Mouse (Mus musculus) spleen, adult 2 months (tissue): ENCODE results near the gene Decr2. TPM values are rescaled to one million over a fixed set of nuclear protein-coding genes. Genes with fewer than 3 reads are reported as not detected.

Source experiments
- DNase-seq, 2 experiments: peaks; one replicate each; pipeline versions ENCODE4 v3.0.0 to v3.0.0-alpha.2; 2012 to 2021; ENCODE audit warnings: low spot score in 2 of 2, low read depth in 1 of 2
- H3K27ac ChIP-seq: fragments of 200-500 bp; 2 replicates; pipeline ENCODE4 v1.5.1; 2012; ENCODE audit warnings: low read length, inconsistent platforms; ENCODE audit not compliant: insufficient read depth
- H3K27me3 ChIP-seq: fragments of 200-500 bp; 2 replicates; pipeline ENCODE4 v1.6.1; 2012; ENCODE audit warnings: mild to moderate bottlenecking, moderate library complexity, low read length, inconsistent platforms; ENCODE audit not compliant: control insufficient read depth, insufficient read depth
- H3K36me3 ChIP-seq: fragments of 200-500 bp; 2 replicates; pipeline ENCODE4 v1.6.1; 2012; ENCODE audit warnings: mild to moderate bottlenecking, low read length, inconsistent platforms; ENCODE audit not compliant: control insufficient read depth, insufficient read depth
- H3K4me1 ChIP-seq: fragments of 200-500 bp; 2 replicates; pipeline ENCODE4 v1.6.1; 2011; ENCODE audit warnings: inconsistent platforms; ENCODE audit not compliant: control insufficient read depth, insufficient read depth, insufficient read length
- H3K4me3 ChIP-seq: fragments of 200-500 bp; 2 replicates; pipeline ENCODE4 v1.5.1; 2011; ENCODE audit warnings: mild to moderate bottlenecking, inconsistent platforms; ENCODE audit not compliant: insufficient read depth, insufficient read length; ENCODE audit errors: extremely low read depth
- CTCF ChIP-seq: fragments of 200-500 bp; IDR thresholded peaks from 2 replicates; pipeline ENCODE4 v1.5.1; 2011; ENCODE audit warnings: mild to moderate bottlenecking, inconsistent platforms; ENCODE audit not compliant: insufficient read depth, insufficient read length, insufficient replicate concordance; ENCODE audit errors: extremely low read depth
- POLR2A ChIP-seq: fragments of 200-500 bp; IDR thresholded peaks from 2 replicates; pipeline ENCODE4 v1.6.1; 2011; ENCODE audit warnings: low read depth, low read length, inconsistent platforms
- WGBS: fragments of 180-500 bp; shearing (Covaris S2); methylation state at CpG from one replicate; pipeline ENCODE4 v1.1.7; 2018; 5-methylcytosine and 5-hydroxymethylcytosine counted together
- polyA plus RNA-seq: library from polyadenylated mRNA; depleted of rRNA; stranded (reverse); fragments of >200 nt; gene quantifications from 2 replicates; pipeline ENCODE4 v1.2.3, GENCODE M21; 2012

Gene Decr2
- polyA plus RNA-seq, 1 experiment, result 5.8 TPM

GRCm38 (mm10) chr17:26070136-26070535 lies 20.0 kb downstream of the Decr2 start:
- peaks cover 14% of the 10 kb centered on the region for H3K4me1 ChIP-seq
- 0 out of 2 replicates have a peak overlapping the region, but pooled peaks have one; percentile 93 for H3K4me3 ChIP-seq
- H3K27ac ChIP-seq, result no peak overlapping the region
- no peaks in the 10 kb centered on the region for H3K36me3 ChIP-seq
- DNase-seq, result no peak
- WGBS, result 23% methylated on average over 6 of the region's 6 CpGs
- TF ChIP-seq POLR2A (no peak), CTCF (no peak)
- H3K27me3 ChIP-seq, result peaks cover 4% of the 10 kb centered on the region

GRCm38 (mm10) chr17:26068831-26069739 lies 21.1 kb downstream of the Decr2 start, which contains the start of gene Rab11fip3:
Gene Rab11fip3, minus strand, starts transcription at chr17:26069555.
- H3K4me1 ChIP-seq, result peaks cover 14% of the 10 kb centered on the region
- peak within 1 kb of the TSS; percentile 93 for H3K4me3 ChIP-seq
- peak; percentile 65 to 71 for DNase-seq
- TF ChIP-seq POLR2A (peak; percentile 4; the same call in 1 of the 2 replicates), CTCF (no peak)
- no peaks in the 10 kb centered on the region for H3K36me3 ChIP-seq
- H3K27ac ChIP-seq, result no peak within 1 kb of the TSS
- WGBS, result under 1% methylated on average over 93 of the region's 94 CpGs
- H3K27me3 ChIP-seq, result peaks cover 4% of the 10 kb centered on the region

- WGBS, result 16% methylated on average over 44 of the region's 44 CpGs
- Histone ChIP-seq H3K4me1 (peaks cover 14% of the 10 kb centered on the region), H3K27me3 (peaks cover 4% of the 10 kb centered on the region), H3K27ac (no peak overlapping the region), H3K36me3 (no peaks in the 10 kb centered on the region), H3K4me3 (peak overlapping the region; percentile 93)
- no peak for DNase-seq
- TF ChIP-seq CTCF (no peak), POLR2A (no peak)
Observed at GRCm38 (mm10) chr17:26068024-26068830, 21.9 kb downstream of the Decr2 start.

GRCm38 (mm10) chr17:26066488-26067020 lies 23.6 kb downstream of the Decr2 start:
- Histone ChIP-seq H3K36me3 (no peaks in the 10 kb centered on the region), H3K4me3 (no peak overlapping the region), H3K27ac (no peak overlapping the region), H3K27me3 (peaks cover 4% of the 10 kb centered on the region), H3K4me1 (peaks cover 14% of the 10 kb centered on the region)
- TF ChIP-seq CTCF (no peak), POLR2A (no peak)
- DNase-seq, result no peak
- 91% methylated on average over 7 of the region's 7 CpGs for WGBS

GRCm38 (mm10) chr17:26064916-26065315 lies 25.2 kb downstream of the Decr2 start:
- TF ChIP-seq CTCF (no peak), POLR2A (no peak)
- DNase-seq, result no peak
- WGBS, result 45% methylated on average over 6 of the region's 6 CpGs
- no peak overlapping the region for H3K27ac ChIP-seq
- H3K27me3 ChIP-seq, result peaks cover 2% of the 10 kb centered on the region
- peaks cover 14% of the 10 kb centered on the region for H3K4me1 ChIP-seq
- no peaks in the 10 kb centered on the region for H3K36me3 ChIP-seq
- no peak overlapping the region for H3K4me3 ChIP-seq

GRCm38 (mm10) chr17:26057787-26058567 lies 32.2 kb downstream of the Decr2 start:
- TF ChIP-seq POLR2A (no peak), CTCF (no peak)
- Histone ChIP-seq H3K27ac (no peak overlapping the region), H3K36me3 (no peaks in the 10 kb centered on the region), H3K4me1 (no peaks in the 10 kb centered on the region), H3K4me3 (no peak overlapping the region), H3K27me3 (no peaks in the 10 kb centered on the region)
- no peak for DNase-seq
- WGBS, result 91% methylated on average over 9 of the region's 9 CpGs
